Comparison of ENCODE assay signal across 9 mouse cellular contexts in genomic region chr8:105157555-105157954, GRCm38 (mm10). TPM values are rescaled to one million over a fixed set of nuclear protein-coding genes. Genes with fewer than 3 reads are reported as not detected.
DNase-seq lines count a peak whose midpoint lies in the region; ATAC-seq lines count a peak whose summit lies in the region.
"Had no signal": no experiment of that assay in that cellular context is flagged by ENCODE, and none has a peak within 500 bp of the region (broad histone marks: within the 10 kb centered on the region; RNA-seq: fewer than 3 reads in every experiment).

No protein-coding gene starts in this region.

- peak; percentile 46 for ATAC-seq in inflammation-experienced regulatory T-cells, adult 6 months
- ATAC-seq in monocyte, adult 5-6 weeks (replicated peaks; ENCODE audit: insufficient number of reproducible peaks, low FRiP score, low TSS enrichment, poor library complexity, severe bottlenecking) = peak; percentile 74

- peak; percentile 44 to 61 for DNase-seq in heart, adult 18-20 months
- no peak for DNase-seq in heart, adult 8-10 months (ENCODE audit: low spot score)
- DNase-seq in CD4-positive helper T cell, adult 2 months (ENCODE audit: low read depth, low spot score) = peak; percentile 71
- DNase-seq in adrenal gland, postnatal 14 days = peak; percentile 65
- DNase-seq in thymus, postnatal 36 days = peak; percentile 59 to 63
- DNase-seq in ovary, adult 18-20 months (ENCODE audit: low spot score) = no peak

RNA-seq across cellular contexts. Expression of gene Cbfb, which starts 12.9 kb away (rescaled TPM):
- total RNA-seq in heart, adult 18-20 months (2021) = 10 to 100 TPM; 19.6 to 21.7 TPM
- 10 to 100 TPM; 19.2 to 21.8 (median 21.0) TPM for total RNA-seq in heart, adult 8-10 months (2022)
- total RNA-seq in adrenal gland, postnatal 14 days (2021) = 58.4 and 60.1 TPM in 2 replicates
- 10 to 100 TPM; 34.4 to 53.8 (median 42.1) TPM for polyA plus RNA-seq in inflammation-experienced regulatory T-cells, adult 6 months (2017; shearing (Covaris generic))
- 167 to 180 TPM (median 174 TPM) in 3 replicates for total RNA-seq in monocyte, adult 5-6 weeks (2017)

RNA-seq across cellular contexts. Expression of gene Ces4a, which starts 26.0 kb away (rescaled TPM):
- not detected for total RNA-seq in heart, adult 18-20 months (2021)
- total RNA-seq in heart, adult 8-10 months (2022) = not detected
- total RNA-seq in adrenal gland, postnatal 14 days (2021) = not detected in 2 replicates
- not detected for polyA plus RNA-seq in inflammation-experienced regulatory T-cells, adult 6 months (2017; shearing (Covaris generic))
- not detected in 3 replicates for total RNA-seq in monocyte, adult 5-6 weeks (2017)
- total RNA-seq: layer of hippocampus, adult 8-10 months had no signal

Comparison
In these comparisons a context has a peak if more than half of its experiments do, and no peak if none do; other contexts are left out.
1. DNase-seq: peak in heart, adult 18-20 months (2 of 2), CD4-positive helper T cell, adult 2 months (single experiment), adrenal gland, postnatal 14 days (single experiment) and thymus, postnatal 36 days (2 of 2); none in heart, adult 8-10 months (single experiment) and ovary, adult 18-20 months (single experiment).